Mouse (Mus musculus) thymus, postnatal 10 days (tissue): ENCODE measurements around the gene Cdsn.
A peak's percentile ranks its signal among the peaks of the same experiment; 100 is the strongest.

ENCODE experiments used
- DNase-seq, 2 experiments: peaks; one replicate each; pipeline ENCODE4 v3.0.0; 2021; ENCODE audit warnings: low spot score in 2 of 2

The Cdsn gene

GRCm38 (mm10) chr17:35570836-35571235, 18.9 kb downstream of the Cdsn start:
- no peak for DNase-seq

- DNase-seq = no peak
Observed at GRCm38 (mm10) chr17:35571477-35571876, 19.5 kb downstream of the Cdsn start.

GRCm38 (mm10) chr17:35578211-35578610, 26.3 kb downstream of the Cdsn start:
- DNase-seq = peak; percentile 55 to 90

- peak in 1 of 2 experiments; percentile 40 for DNase-seq
Observed at GRCm38 (mm10) chr17:35582900-35583299, 31.0 kb downstream of the Cdsn start.

GRCm38 (mm10) chr17:35584330-35584937, 32.5 kb downstream of the Cdsn start:
- DNase-seq = peak; percentile 56 to 85

- DNase-seq = no peak
Observed at GRCm38 (mm10) chr17:35587291-35587690, 35.4 kb downstream of the Cdsn start.

- no peak for DNase-seq
Observed at GRCm38 (mm10) chr17:35588387-35588786, 36.5 kb downstream of the Cdsn start.

- DNase-seq = peak; percentile 22 to 74
Observed at GRCm38 (mm10) chr17:35590410-35591218, 38.7 kb downstream of the Cdsn start.

- no peak for DNase-seq
Observed at GRCm38 (mm10) chr17:35591219-35591578, 39.3 kb downstream of the Cdsn start.

- no peak for DNase-seq
Observed at GRCm38 (mm10) chr17:35591731-35592130, 39.8 kb downstream of the Cdsn start.

GRCm38 (mm10) chr17:35592131-35592530, 40.2 kb downstream of the Cdsn start:
- no peak for DNase-seq

- no peak for DNase-seq
Observed at GRCm38 (mm10) chr17:35593786-35594185, 41.9 kb downstream of the Cdsn start.

- DNase-seq = no peak
Observed at GRCm38 (mm10) chr17:35594456-35594855, 42.5 kb downstream of the Cdsn start.

GRCm38 (mm10) chr17:35597399-35597798, 45.5 kb downstream of the Cdsn start:
- no peak for DNase-seq

GRCm38 (mm10) chr17:35601249-35601648, 49.3 kb downstream of the Cdsn start, which contains the start of gene Sfta2:
Gene Sfta2, plus strand, starts transcription at chr17:35601549.
- no peak for DNase-seq

- no peak for DNase-seq
Observed at GRCm38 (mm10) chr17:35601736-35602354, 49.9 kb downstream of the Cdsn start.
